Mouse (Mus musculus) hindbrain, postnatal 0 days (tissue): ENCODE data around the gene Arhgef25. TPM values are rescaled to one million over a fixed set of nuclear protein-coding genes. Genes with fewer than 3 reads are reported as not detected.

ENCODE experiments used
- ATAC-seq: fragments of 200-750 bp; cut with Nextera tagmentation; 2 replicates; pipeline ENCODE4 v1.8.0; 2017; ENCODE audit warnings: mild to moderate bottlenecking, moderate TSS enrichment, moderate library complexity
- DNase-seq: peaks from one replicate; pipeline ENCODE4 v3.0.0-alpha.2; 2015; ENCODE audit warnings: low spot score
- H3K27ac ChIP-seq: fragments of 300-500 bp; sonication (generic); 2 replicates; pipeline ENCODE4 v1.5.1; 2014; ENCODE audit warnings: mild to moderate bottlenecking
- H3K27me3 ChIP-seq: fragments of 300-500 bp; sonication (generic); 2 replicates; pipeline ENCODE4 v1.6.1; 2014; ENCODE audit warnings: low read length, mixed read lengths; ENCODE audit not compliant: insufficient read depth
- H3K36me3 ChIP-seq: fragments of 300-500 bp; sonication (generic); 2 replicates; pipeline ENCODE4 v1.6.1; 2014; ENCODE audit warnings: low read length, mixed read lengths; ENCODE audit not compliant: insufficient read depth
- H3K4me1 ChIP-seq: fragments of 300-500 bp; sonication (generic); 2 replicates; pipeline ENCODE4 v1.6.1; 2014; ENCODE audit warnings: antibody characterized with exemption, low read length, mixed read lengths; ENCODE audit not compliant: insufficient read depth
- H3K4me2 ChIP-seq: fragments of 300-500 bp; sonication (generic); 2 replicates; pipeline ENCODE4 v1.6.1; 2014; ENCODE audit warnings: low read depth, mild to moderate bottlenecking, low read length, moderate library complexity, mixed read lengths
- H3K4me3 ChIP-seq: fragments of 300-500 bp; sonication (generic); 2 replicates; pipeline ENCODE4 v1.5.1; 2014; ENCODE audit warnings: low read length
- H3K9ac ChIP-seq: fragments of 300-500 bp; sonication (generic); replicated peaks from 2 replicates; pipeline ENCODE4 v1.6.1; 2014; ENCODE audit warnings: mild to moderate bottlenecking, low read length, moderate library complexity, mixed read lengths
- H3K9me3 ChIP-seq: fragments of 300-500 bp; sonication (generic); 2 replicates; pipeline ENCODE4 v1.6.1; 2016; ENCODE audit warnings: low read length, mixed read lengths
- CTCF ChIP-seq: IDR thresholded peaks from 2 replicates; pipeline ENCODE4 v1.5.1; 2016; ENCODE audit warnings: antibody characterized with exemption, control low read depth, low read depth
- WGBS: fragments of 180-500 bp; shearing (Covaris S2); extraction: QIAGEN DNeasy Blood & Tissue Kit; methylation state at CpG from one replicate; pipeline ENCODE4 v1.1.7; 2014; 5-methylcytosine and 5-hydroxymethylcytosine counted together
- polyA plus RNA-seq: library from polyadenylated mRNA; unstranded; fragments of >200 nt; fragmentation: Nextera tagmentation; extraction: Ambion mirVana; gene quantifications from 2 replicates; pipeline ENCODE4 v1.2.1, GENCODE M21; 2015
- total RNA-seq: library from RNA; depleted of rRNA; stranded (reverse); fragments of >200 nt; gene quantifications from 2 replicates; pipeline ENCODE4 v1.2.3, GENCODE M21; 2014

Gene Arhgef25
- total and polyA plus RNA-seq, 2 experiments from 2014 or later: 20.3 to 61.0 TPM

GRCm38 (mm10) chr10:127177235-127177634 is 12.6 kb downstream of the Arhgef25 start:
- no peaks in the 10 kb centered on the region for H3K9me3 ChIP-seq

GRCm38 (mm10) chr10:127176756-127177155 is 13.1 kb downstream of the Arhgef25 start:
- H3K27me3 ChIP-seq: peaks cover 21% of the 10 kb centered on the region
- peaks cover 9% of the 10 kb centered on the region for H3K4me1 ChIP-seq
- H3K27ac ChIP-seq: no peak overlapping the region
- ATAC-seq: no peak
- no peak overlapping the region for H3K4me3 ChIP-seq
- H3K9ac ChIP-seq: no peak overlapping the region
- no peak for TF ChIP-seq CTCF
- no peaks in the 10 kb centered on the region for H3K36me3 ChIP-seq
- WGBS: 9% methylated on average over 7 of the region's 7 CpGs
- H3K4me2 ChIP-seq: no peak overlapping the region
- H3K9me3 ChIP-seq: no peaks in the 10 kb centered on the region
- DNase-seq: no peak

More at GRCm38 (mm10) chr10:127177235-127177634, 12.6 kb downstream of the Arhgef25 start:
- ATAC-seq (no peak; the same call in 1 of the 2 replicates), DNase-seq (no peak)
- Histone ChIP-seq H3K9ac (no peak overlapping the region), H3K4me2 (no peak overlapping the region), H3K4me1 (peaks cover 9% of the 10 kb centered on the region), H3K27me3 (peaks cover 21% of the 10 kb centered on the region), H3K4me3 (no peak overlapping the region), H3K27ac (no peak overlapping the region), H3K36me3 (no peaks in the 10 kb centered on the region)
- no peak for TF ChIP-seq CTCF
- WGBS: 20% methylated on average over 9 of the region's 9 CpGs

- peak; percentile 20; the same call in 1 of the 2 replicates for TF ChIP-seq CTCF
- Histone ChIP-seq H3K27ac (no peak overlapping the region), H3K27me3 (peaks cover 21% of the 10 kb centered on the region), H3K9me3 (no peaks in the 10 kb centered on the region), H3K4me1 (peaks cover 9% of the 10 kb centered on the region), H3K4me3 (no peak overlapping the region), H3K36me3 (no peaks in the 10 kb centered on the region), H3K9ac (no peak overlapping the region), H3K4me2 (no peak overlapping the region)
- 30% methylated on average over 3 of the region's 3 CpGs for WGBS
- DNase-seq (no peak), ATAC-seq (no peak)
Observed at GRCm38 (mm10) chr10:127176228-127176627, 13.7 kb downstream of the Arhgef25 start.

GRCm38 (mm10) chr10:127174170-127174569 is 15.7 kb downstream of the Arhgef25 start:
- H3K4me2 ChIP-seq: no peak overlapping the region
- no peak overlapping the region for H3K4me3 ChIP-seq
- no peak for TF ChIP-seq CTCF
- no peak for DNase-seq
- H3K9me3 ChIP-seq: no peaks in the 10 kb centered on the region
- H3K4me1 ChIP-seq: peaks cover 9% of the 10 kb centered on the region
- WGBS: 93% methylated on average over 7 of the region's 7 CpGs
- peaks cover 10% of the 10 kb centered on the region; the same call in 1 of the 2 replicates for H3K27me3 ChIP-seq
- no peak overlapping the region for H3K9ac ChIP-seq
- H3K36me3 ChIP-seq: peaks cover 2% of the 10 kb centered on the region; the same call in 1 of the 2 replicates
- ATAC-seq: no peak
- H3K27ac ChIP-seq: no peak overlapping the region

- Histone ChIP-seq H3K4me3 (no peak overlapping the region), H3K9ac (no peak overlapping the region), H3K27ac (no peak overlapping the region), H3K27me3 (peaks cover 8% of the 10 kb centered on the region; the same call in 1 of the 2 replicates), H3K36me3 (peaks cover 5% of the 10 kb centered on the region; the same call in 1 of the 2 replicates), H3K9me3 (no peaks in the 10 kb centered on the region), H3K4me2 (no peak overlapping the region), H3K4me1 (peaks cover 6% of the 10 kb centered on the region)
- ATAC-seq (no peak), DNase-seq (no peak)
- 82% methylated on average over 16 of the region's 16 CpGs for WGBS
- no peak for TF ChIP-seq CTCF
Observed at GRCm38 (mm10) chr10:127173148-127174065, 16.5 kb downstream of the Arhgef25 start.

GRCm38 (mm10) chr10:127171631-127172200 is 18.2 kb downstream of the Arhgef25 start:
- no peak overlapping the region for H3K27ac ChIP-seq
- ATAC-seq: no peak
- DNase-seq: no peak
- no peaks in the 10 kb centered on the region for H3K9me3 ChIP-seq
- no peak overlapping the region for H3K4me3 ChIP-seq
- WGBS: 87% methylated on average over 15 of the region's 15 CpGs
- TF ChIP-seq CTCF: no peak
- H3K4me1 ChIP-seq: 0 out of 2 replicates have a peak, but pooled peaks cover 7% of the 10 kb centered on the region
- H3K27me3 ChIP-seq: peaks cover 8% of the 10 kb centered on the region; the same call in 1 of the 2 replicates
- peaks cover 5% of the 10 kb centered on the region; the same call in 1 of the 2 replicates for H3K36me3 ChIP-seq
- H3K9ac ChIP-seq: no peak overlapping the region
- no peak overlapping the region for H3K4me2 ChIP-seq
